In genomic region chr2:30238906-30239465, GRCm38 (mm10) we compare ENCODE assay signal across 10 mouse cellular contexts. TPM values are rescaled to one million over a fixed set of nuclear protein-coding genes. Genes with fewer than 3 reads are reported as not detected.
A peak's percentile ranks its signal among the peaks of the same experiment; 100 is the strongest.
DNase-seq lines count a peak whose midpoint lies in the region; ATAC-seq and TF ChIP-seq lines count a peak whose summit lies in the region.
"Had no signal": no experiment of that assay in that cellular context is flagged by ENCODE, and none has a peak within 500 bp of the region (broad histone marks: within the 10 kb centered on the region; RNA-seq: fewer than 3 reads in every experiment).

No protein-coding gene starts in this region.

- H3K27ac ChIP-seq in heart, embryonic 15.5 days: peak overlapping the region; percentile 96
- H3K27ac ChIP-seq in liver, embryonic 16.5 days (ENCODE audit: low read length): peak overlapping the region; percentile 77

- H3K36me3 ChIP-seq in G1E (replicated peaks): peaks cover 51% of the 10 kb centered on the region
- peaks cover 20% of the 10 kb centered on the region; the same call in 1 of the 2 replicates for H3K36me3 ChIP-seq in heart, embryonic 15.5 days
- H3K36me3 ChIP-seq in liver, embryonic 16.5 days (ENCODE audit: control insufficient read depth, insufficient read depth): peaks cover 16% of the 10 kb centered on the region

- peak overlapping the region; percentile 90; the same call in 1 of the 2 replicates for H3K4me3 ChIP-seq in G1E (ENCODE audit: low read depth, low read length)
- peak overlapping the region; percentile 89 for H3K4me3 ChIP-seq in heart, embryonic 15.5 days
- peak overlapping the region; percentile 94 for H3K4me3 ChIP-seq in liver, embryonic 16.5 days (ENCODE audit: low read depth, low read length)

- no peak for ATAC-seq in G1E (ENCODE audit: extremely low read depth, insufficient number of reproducible peaks, low FRiP score, poor library complexity, severe bottlenecking)
- ATAC-seq in heart, embryonic 15.5 days (replicated peaks; ENCODE audit: insufficient number of reproducible peaks, insufficient read depth, low FRiP score, low read depth): no peak
- no peak for ATAC-seq in liver, embryonic 16.5 days (ENCODE audit: low read depth)

- no peaks in the 10 kb centered on the region for H3K9me3 ChIP-seq in G1E (replicated peaks)
- no peaks in the 10 kb centered on the region for H3K9me3 ChIP-seq in heart, embryonic 15.5 days (replicated peaks)
- no peaks in the 10 kb centered on the region for H3K9me3 ChIP-seq in liver, embryonic 16.5 days (replicated peaks; ENCODE audit: control insufficient read depth, low read length)

- peaks cover 39% of the 10 kb centered on the region for H3K4me1 ChIP-seq in G1E (ENCODE audit: insufficient read depth, low read depth, low read length)
- H3K4me1 ChIP-seq in heart, embryonic 15.5 days (replicated peaks): peaks cover 60% of the 10 kb centered on the region
- H3K4me1 ChIP-seq in liver, embryonic 16.5 days (ENCODE audit: control insufficient read depth, low read depth, low read length): peaks cover 43% of the 10 kb centered on the region

- no peaks in the 10 kb centered on the region for H3K27me3 ChIP-seq in G1E (ENCODE audit: insufficient read depth, low read length)
- H3K27me3 ChIP-seq in heart, embryonic 15.5 days: no peaks in the 10 kb centered on the region
- H3K27me3 ChIP-seq in liver, embryonic 16.5 days (ENCODE audit: control insufficient read depth, insufficient read depth, low read depth, low read length): no peaks in the 10 kb centered on the region

- H3K9ac ChIP-seq in heart, embryonic 15.5 days: peak overlapping the region; percentile 92
- H3K9ac ChIP-seq in liver, embryonic 16.5 days (ENCODE audit: low read depth, low read length): peak overlapping the region; percentile 95

- TF ChIP-seq CTCF in G1E (IDR thresholded peaks at IDR 0.05; ENCODE audit: low read depth, low read length): no peak

- peak; percentile 36 for DNase-seq in cerebellum, adult 9-11 months
- DNase-seq in cerebellum, postnatal 4 days (ENCODE audit: low spot score in 2 of 2): no peak
- no peak for DNase-seq in G1E (ENCODE audit: low spot score)
- DNase-seq in adrenal gland, adult 18-20 months (ENCODE audit: low spot score in 2 of 2): no peak
- no peak for DNase-seq in c-Kit-positive CD71-positive TER-119-positive erythroid progenitor cells, embryonic 14.5 days (ENCODE audit: low spot score)
- no peak for DNase-seq in urinary bladder, postnatal 4 days (ENCODE audit: low spot score in 2 of 2)
- DNase-seq: cerebellum, postnatal 25 days had no signal

- 57% methylated on average over 3 of the region's 3 CpGs for WGBS in heart, embryonic 15.5 days
- WGBS in liver, embryonic 16.5 days (ENCODE audit: insufficient replicate concordance): 50% methylated on average over 3 of the region's 3 CpGs

- peak overlapping the region; percentile 83 for H3K4me2 ChIP-seq in heart, embryonic 15.5 days
- peak overlapping the region; percentile 86 for H3K4me2 ChIP-seq in liver, embryonic 16.5 days (ENCODE audit: low read depth, low read length)

RNA-seq across cellular contexts. Expression of gene Gm28035, which starts 1.4 kb away (rescaled TPM):
- total RNA-seq in G1E (2014; fragmentation: Nextera tagmentation) (1.8 and 2.6 TPM in 2 replicates), G1E (2017) (0.12 TPM in 1 of 2 replicates, not detected in the other)
- 3.3 and 4.2 TPM in 2 replicates for polyA plus RNA-seq in G1E (2012)
- polyA plus RNA-seq in heart, embryonic 15.5 days (2015; fragmentation: Nextera tagmentation; extraction: Ambion mirVana): 0.33 and 0.38 TPM in 2 replicates
- 0.14 and 0.15 TPM in 2 replicates for polyA plus RNA-seq in liver, embryonic 16.5 days (2015; fragmentation: Nextera tagmentation; extraction: Ambion mirVana)
- 1 to 10 TPM; 1.4 to 2.3 TPM for total RNA-seq in adrenal gland, adult 18-20 months (2021)

RNA-seq across cellular contexts. Expression of gene Lrrc8a, which starts 1.5 kb away (rescaled TPM):
- 21.7 and 22.4 TPM in 2 replicates for total RNA-seq in G1E (2014; fragmentation: Nextera tagmentation)
- 6.7 and 7.4 TPM in 2 replicates for total RNA-seq in G1E (2017)
- 3.3 and 5.0 TPM in 2 replicates for polyA plus RNA-seq in G1E (2012)
- 37.7 and 40.0 TPM in 2 replicates for polyA plus RNA-seq in heart, embryonic 15.5 days (2015; fragmentation: Nextera tagmentation; extraction: Ambion mirVana)
- polyA plus RNA-seq in liver, embryonic 16.5 days (2015; fragmentation: Nextera tagmentation; extraction: Ambion mirVana): 11.2 and 11.9 TPM in 2 replicates
- 10 to 100 TPM; 61.9 to 64.7 TPM for total RNA-seq in adrenal gland, adult 18-20 months (2021)

RNA-seq across cellular contexts. Expression of gene Phyhd1, which starts 27.0 kb away (rescaled TPM):
- 24.6 and 27.5 TPM in 2 replicates for total RNA-seq in G1E (2014; fragmentation: Nextera tagmentation)
- total RNA-seq in G1E (2017): 0.66 and 0.93 TPM in 2 replicates
- polyA plus RNA-seq in G1E (2012): 1.4 and 1.8 TPM in 2 replicates
- polyA plus RNA-seq in heart, embryonic 15.5 days (2015; fragmentation: Nextera tagmentation; extraction: Ambion mirVana): 8.4 and 10.1 TPM in 2 replicates
- polyA plus RNA-seq in liver, embryonic 16.5 days (2015; fragmentation: Nextera tagmentation; extraction: Ambion mirVana): 14.4 and 16.0 TPM in 2 replicates
- total RNA-seq in adrenal gland, adult 18-20 months (2021): 10 to 100 TPM; 13.6 to 18.0 TPM

RNA-seq across cellular contexts. Expression of gene Kyat1, which starts 33.3 kb away (rescaled TPM):
- total RNA-seq in G1E (2014; fragmentation: Nextera tagmentation) (10.6 and 12.3 TPM in 2 replicates), G1E (2017) (10.0 and 12.3 TPM in 2 replicates)
- 4.7 and 13.7 TPM in 2 replicates for polyA plus RNA-seq in G1E (2012)
- 21.1 and 22.1 TPM in 2 replicates for polyA plus RNA-seq in heart, embryonic 15.5 days (2015; fragmentation: Nextera tagmentation; extraction: Ambion mirVana)
- 13.1 and 14.2 TPM in 2 replicates for polyA plus RNA-seq in liver, embryonic 16.5 days (2015; fragmentation: Nextera tagmentation; extraction: Ambion mirVana)
- total RNA-seq in adrenal gland, adult 18-20 months (2021): 10 to 100 TPM; 18.2 to 26.3 TPM

RNA-seq across cellular contexts. Expression of gene Gm28038, which starts 41.9 kb away (rescaled TPM):
- total RNA-seq in G1E (2014; fragmentation: Nextera tagmentation): not detected in 2 replicates
- not detected in 2 replicates for total RNA-seq in G1E (2017)
- not detected in 2 replicates for polyA plus RNA-seq in G1E (2012)
- polyA plus RNA-seq in heart, embryonic 15.5 days (2015; fragmentation: Nextera tagmentation; extraction: Ambion mirVana): not detected in 2 replicates
- polyA plus RNA-seq in liver, embryonic 16.5 days (2015; fragmentation: Nextera tagmentation; extraction: Ambion mirVana): not detected in 2 replicates
- not detected for total RNA-seq in adrenal gland, adult 18-20 months (2021)
- total RNA-seq: neutrophil, adult 5-6 weeks had no signal
